Mouse (Mus musculus): ENCODE data around the gene Kat2a. TPM values are rescaled to one million over a fixed set of nuclear protein-coding genes. Genes with fewer than 3 reads are reported as not detected.

The Kat2a gene
- polyA plus RNA-seq, 1 experiment = 56.4 TPM

- Histone ChIP-seq H3K36me3 (ENCODE audit: control insufficient read depth, insufficient read depth, low read length) (peaks cover 6% of the 10 kb centered on the region; the same call in 1 of the 2 replicates), H3K27me3 (ENCODE audit: control insufficient read depth, insufficient read depth, low read length) (no peaks in the 10 kb centered on the region), H3K27ac (ENCODE audit: control insufficient read depth, insufficient read depth, low read length) (no peak overlapping the region), H3K4me1 (replicated peaks; ENCODE audit: control insufficient read depth, insufficient read depth, low read length) (peaks cover 16% of the 10 kb centered on the region), H3K4me3 (ENCODE audit: control insufficient read depth, insufficient read depth, low read length) (peak overlapping the region; percentile 48; the same call in 1 of the 2 replicates)
- peak; percentile 64 for DNase-seq
- WGBS = 59% methylated on average over 19 of the region's 19 CpGs
- TF ChIP-seq POLR2A (IDR thresholded peaks at IDR 0.05; ENCODE audit: control insufficient read depth, extremely low read depth, insufficient read depth, low read length, poor library complexity) = no peak
- TF ChIP-seq CTCF (IDR thresholded peaks at IDR 0.05; ENCODE audit: borderline replicate concordance, control insufficient read depth, extremely low read depth, insufficient read depth, low read length, poor library complexity) = no peak
Observed at GRCm38 (mm10) chr11:100702081-100702851, 10.0 kb downstream of the Kat2a start.

- peaks cover 6% of the 10 kb centered on the region; the same call in 1 of the 2 replicates for H3K36me3 ChIP-seq (ENCODE audit: control insufficient read depth, insufficient read depth, low read length)
- WGBS = 72% methylated on average over 14 of the region's 14 CpGs
- peaks cover 16% of the 10 kb centered on the region for H3K4me1 ChIP-seq (replicated peaks; ENCODE audit: control insufficient read depth, insufficient read depth, low read length)
- no peak overlapping the region for H3K4me3 ChIP-seq (ENCODE audit: control insufficient read depth, insufficient read depth, low read length)
- no peak overlapping the region for H3K27ac ChIP-seq (ENCODE audit: control insufficient read depth, insufficient read depth, low read length)
- TF ChIP-seq POLR2A (IDR thresholded peaks at IDR 0.05; ENCODE audit: control insufficient read depth, extremely low read depth, insufficient read depth, low read length, poor library complexity) = no peak
- no peak for TF ChIP-seq CTCF (IDR thresholded peaks at IDR 0.05; ENCODE audit: borderline replicate concordance, control insufficient read depth, extremely low read depth, insufficient read depth, low read length, poor library complexity)
- no peak for DNase-seq
- H3K27me3 ChIP-seq (ENCODE audit: control insufficient read depth, insufficient read depth, low read length) = no peaks in the 10 kb centered on the region
Observed at GRCm38 (mm10) chr11:100701301-100701700, 11.0 kb downstream of the Kat2a start.

- no peak for TF ChIP-seq POLR2A (IDR thresholded peaks at IDR 0.05; ENCODE audit: control insufficient read depth, extremely low read depth, insufficient read depth, low read length, poor library complexity)
- no peak for TF ChIP-seq CTCF (IDR thresholded peaks at IDR 0.05; ENCODE audit: borderline replicate concordance, control insufficient read depth, extremely low read depth, insufficient read depth, low read length, poor library complexity)
- H3K36me3 ChIP-seq (ENCODE audit: control insufficient read depth, insufficient read depth, low read length) = peaks cover 6% of the 10 kb centered on the region; the same call in 1 of the 2 replicates
- H3K27ac ChIP-seq (ENCODE audit: control insufficient read depth, insufficient read depth, low read length) = no peak overlapping the region
- peaks cover 16% of the 10 kb centered on the region for H3K4me1 ChIP-seq (replicated peaks; ENCODE audit: control insufficient read depth, insufficient read depth, low read length)
- DNase-seq = no peak
- no peaks in the 10 kb centered on the region for H3K27me3 ChIP-seq (ENCODE audit: control insufficient read depth, insufficient read depth, low read length)
- no peak overlapping the region for H3K4me3 ChIP-seq (ENCODE audit: control insufficient read depth, insufficient read depth, low read length)
- WGBS = 95% methylated on average over 3 of the region's 3 CpGs
Observed at GRCm38 (mm10) chr11:100700710-100701109, 11.6 kb downstream of the Kat2a start.

GRCm38 (mm10) chr11:100697921-100698320 is 14.3 kb downstream of the Kat2a start:
- Histone ChIP-seq H3K4me3 (ENCODE audit: control insufficient read depth, insufficient read depth, low read length) (no peak overlapping the region), H3K27me3 (ENCODE audit: control insufficient read depth, insufficient read depth, low read length) (no peaks in the 10 kb centered on the region), H3K36me3 (ENCODE audit: control insufficient read depth, insufficient read depth, low read length) (no peaks in the 10 kb centered on the region), H3K27ac (ENCODE audit: control insufficient read depth, insufficient read depth, low read length) (no peak overlapping the region), H3K4me1 (replicated peaks; ENCODE audit: control insufficient read depth, insufficient read depth, low read length) (peaks cover 2% of the 10 kb centered on the region)
- DNase-seq = no peak
- WGBS = 95% methylated on average over 7 of the region's 7 CpGs
- TF ChIP-seq POLR2A (IDR thresholded peaks at IDR 0.05; ENCODE audit: control insufficient read depth, extremely low read depth, insufficient read depth, low read length, poor library complexity) (no peak), CTCF (IDR thresholded peaks at IDR 0.05; ENCODE audit: borderline replicate concordance, control insufficient read depth, extremely low read depth, insufficient read depth, low read length, poor library complexity) (no peak)

- TF ChIP-seq CTCF (IDR thresholded peaks at IDR 0.05; ENCODE audit: borderline replicate concordance, control insufficient read depth, extremely low read depth, insufficient read depth, low read length, poor library complexity) (peak; percentile 78; the same call in 1 of the 2 replicates), POLR2A (IDR thresholded peaks at IDR 0.05; ENCODE audit: control insufficient read depth, extremely low read depth, insufficient read depth, low read length, poor library complexity) (no peak)
- peak; percentile 81 for DNase-seq
Observed at GRCm38 (mm10) chr11:100694926-100695325, 17.3 kb downstream of the Kat2a start.

GRCm38 (mm10) chr11:100693154-100693553 is 19.1 kb downstream of the Kat2a start:
- Histone ChIP-seq H3K27ac (ENCODE audit: control insufficient read depth, insufficient read depth, low read length) (no peak overlapping the region), H3K4me1 (replicated peaks; ENCODE audit: control insufficient read depth, insufficient read depth, low read length) (peaks cover 13% of the 10 kb centered on the region), H3K4me3 (ENCODE audit: control insufficient read depth, insufficient read depth, low read length) (no peak overlapping the region), H3K27me3 (ENCODE audit: control insufficient read depth, insufficient read depth, low read length) (no peaks in the 10 kb centered on the region), H3K36me3 (ENCODE audit: control insufficient read depth, insufficient read depth, low read length) (no peaks in the 10 kb centered on the region)
- WGBS = 73% methylated on average over 5 of the region's 5 CpGs
- no peak for DNase-seq
- no peak for TF ChIP-seq POLR2A (IDR thresholded peaks at IDR 0.05; ENCODE audit: control insufficient read depth, extremely low read depth, insufficient read depth, low read length, poor library complexity)
- no peak for TF ChIP-seq CTCF (IDR thresholded peaks at IDR 0.05; ENCODE audit: borderline replicate concordance, control insufficient read depth, extremely low read depth, insufficient read depth, low read length, poor library complexity)

More at GRCm38 (mm10) chr11:100694926-100695325, 17.3 kb downstream of the Kat2a start:
- Histone ChIP-seq H3K36me3 (ENCODE audit: control insufficient read depth, insufficient read depth, low read length) (no peaks in the 10 kb centered on the region), H3K27ac (ENCODE audit: control insufficient read depth, insufficient read depth, low read length) (no peak overlapping the region), H3K4me3 (ENCODE audit: control insufficient read depth, insufficient read depth, low read length) (no peak overlapping the region), H3K27me3 (ENCODE audit: control insufficient read depth, insufficient read depth, low read length) (no peaks in the 10 kb centered on the region), H3K4me1 (replicated peaks; ENCODE audit: control insufficient read depth, insufficient read depth, low read length) (peaks cover 13% of the 10 kb centered on the region)
- 51% methylated on average over 5 of the region's 5 CpGs for WGBS

All from thymus, adult 2 months (tissue).